Mouse (Mus musculus) small intestine, adult 2 months (tissue): Measurements from ENCODE around the gene Wsb2.

Source experiments
- CTCF ChIP-seq: fragments of 200-500 bp; IDR thresholded peaks from 2 replicates; pipeline ENCODE4 v1.5.1; 2012; ENCODE audit warnings: low read depth, mild to moderate bottlenecking, control low read depth, inconsistent platforms, low read length, moderate library complexity, mixed read lengths; ENCODE audit not compliant: insufficient replicate concordance, insufficient read length; ENCODE audit errors: extremely low read depth
- POLR2A ChIP-seq: fragments of 200-500 bp; IDR thresholded peaks from 2 replicates; pipeline ENCODE4 v1.6.1; 2012; ENCODE audit warnings: low read depth, mild to moderate bottlenecking, control low read depth, inconsistent platforms, low read length, moderate library complexity

GRCm38 (mm10) chr5:117413507-117414501 is 56.7 kb downstream of the Wsb2 start, which contains the start of gene Ksr2:
- TF ChIP-seq CTCF (no peak), POLR2A (no peak)
